Mouse (Mus musculus) cerebellum, adult 9-10 months (tissue): ENCODE results near the gene Fancc.
"Not testable (repeated sequence)": the region's sequence is repeated elsewhere in the genome, so short reads cannot be mapped to it uniquely, and the experiment has no call there.

ENCODE experiments used
- DNase-seq: peaks from one replicate; pipeline ENCODE4 v3.0.0; 2022

Fancc gene

DNA sequence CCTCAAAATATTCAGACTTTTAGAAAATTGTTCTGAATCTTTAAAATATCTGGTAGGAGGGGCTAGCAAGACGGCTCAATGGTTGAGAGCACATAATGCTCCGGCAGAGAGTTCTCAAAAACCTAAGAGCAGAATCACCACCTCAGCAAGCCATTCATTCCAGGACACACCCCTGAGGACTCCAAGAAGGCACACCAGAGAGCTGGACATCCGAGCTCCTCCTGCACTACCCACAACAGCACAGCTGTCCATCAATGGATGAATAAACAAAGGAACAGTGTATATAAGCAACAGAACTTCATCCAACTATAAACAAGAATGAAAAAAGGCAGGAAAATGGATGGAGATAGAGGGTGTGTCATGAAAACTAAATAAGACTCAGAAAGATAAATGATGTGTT, 80.3 kb downstream of the Fancc start:
- DNase-seq: no peak

DNA sequence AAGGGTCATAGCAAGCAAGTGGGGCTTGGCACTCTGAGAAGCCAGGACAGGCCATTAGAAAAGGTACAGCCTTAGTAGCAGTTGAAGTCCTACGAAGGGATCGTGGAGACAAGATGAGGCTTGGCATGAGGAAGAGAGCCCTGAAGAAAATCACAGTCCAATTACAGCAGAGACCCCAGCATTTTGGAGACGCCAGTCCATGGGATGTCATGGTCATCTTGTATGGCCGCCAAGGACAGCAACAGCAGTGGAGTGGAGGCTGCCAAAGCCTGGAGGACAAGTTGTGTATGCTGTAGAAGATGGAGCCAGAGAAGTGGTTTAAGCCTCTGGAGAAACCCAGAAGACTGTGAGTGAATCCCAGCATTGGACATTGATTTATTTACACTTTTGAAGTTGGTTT, 84.4 kb downstream of the Fancc start:
- DNase-seq: no peak

DNA sequence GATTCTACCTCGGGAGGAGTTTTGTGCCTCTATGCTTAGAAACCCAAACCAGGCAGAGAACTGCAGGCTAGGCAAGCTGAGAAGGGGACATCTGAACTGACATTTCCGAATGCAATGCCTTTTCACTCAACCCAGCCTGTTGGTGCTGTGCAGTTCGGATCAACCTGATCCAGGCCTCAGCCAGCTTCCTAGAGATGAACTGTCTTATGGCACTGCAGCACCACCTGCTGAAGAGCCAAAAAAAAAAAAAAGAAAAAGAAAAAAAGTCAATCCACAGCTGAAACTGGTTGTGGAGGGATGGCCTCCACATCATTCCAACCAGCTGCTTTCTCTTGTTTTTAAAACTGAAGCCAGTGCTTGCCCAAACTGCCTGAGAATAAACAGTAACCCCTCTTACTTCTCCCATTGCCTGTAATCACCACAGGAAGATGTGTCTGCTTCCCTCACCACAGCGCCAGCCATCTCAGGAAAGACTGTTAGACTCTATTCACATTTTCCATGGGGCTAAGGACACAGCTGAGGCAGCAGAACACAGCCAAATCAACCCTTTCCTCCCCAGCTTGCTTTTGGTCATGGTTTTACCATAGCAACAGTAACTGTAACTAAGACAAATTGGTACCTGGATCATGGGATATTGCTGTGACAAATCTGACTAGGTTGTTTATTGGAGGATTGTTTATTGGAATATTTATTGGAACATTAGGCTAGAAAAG, 85.6 kb downstream of the Fancc start:
- DNase-seq: no peak

DNA sequence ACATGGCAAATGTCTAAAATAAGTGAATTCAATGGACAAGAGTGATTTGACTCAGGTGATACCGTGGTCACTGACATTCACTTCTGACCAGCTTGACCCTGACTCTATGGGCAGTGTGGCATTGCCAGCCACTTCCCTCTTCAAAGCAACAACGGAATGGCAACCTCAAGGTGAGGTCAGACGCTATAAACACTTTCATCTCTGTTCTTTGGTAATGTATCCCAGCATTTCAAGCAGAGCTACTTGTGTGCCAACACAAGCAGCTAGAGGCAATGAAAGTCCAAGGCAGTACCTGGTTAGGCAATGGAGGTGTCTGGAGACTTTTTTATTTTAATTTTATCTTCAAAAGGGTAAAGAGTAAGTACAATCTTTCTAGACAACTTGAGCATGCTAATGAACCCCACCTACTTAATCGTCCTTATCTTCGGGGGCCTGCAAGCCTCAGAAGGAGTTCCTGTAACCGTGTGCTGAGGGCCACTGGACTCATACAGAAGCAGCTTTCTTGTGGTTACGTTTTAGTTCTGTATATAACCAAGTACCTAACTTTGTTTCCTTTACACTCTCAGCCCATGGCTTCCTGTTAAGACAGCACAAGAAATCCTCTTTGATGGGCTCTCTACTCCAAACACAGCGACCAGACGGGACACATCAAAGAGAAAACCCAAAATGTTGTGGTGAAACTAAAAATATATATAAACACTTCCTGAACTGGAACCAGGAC, 86.3 kb downstream of the Fancc start:
- DNase-seq: no peak

DNA sequence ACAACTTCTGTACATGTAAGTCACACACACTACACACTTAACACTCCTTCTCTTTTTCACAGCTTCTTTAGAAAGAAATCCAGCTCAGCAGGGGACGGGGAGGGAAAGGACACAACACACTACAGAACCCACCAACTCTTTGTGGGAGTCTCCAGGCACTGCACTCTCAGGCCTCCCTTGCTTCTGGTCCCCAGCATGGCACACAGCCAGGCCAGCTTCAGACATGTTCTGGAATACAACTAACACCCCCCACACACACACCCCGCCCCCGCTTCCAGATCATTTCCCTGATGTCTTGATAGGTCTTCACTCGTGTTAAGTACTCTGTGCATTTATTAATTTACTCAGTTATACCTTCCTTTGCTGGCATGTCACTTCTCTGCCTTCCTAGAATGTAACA, 91.9 kb downstream of the Fancc start:
- DNase-seq: no peak

DNA sequence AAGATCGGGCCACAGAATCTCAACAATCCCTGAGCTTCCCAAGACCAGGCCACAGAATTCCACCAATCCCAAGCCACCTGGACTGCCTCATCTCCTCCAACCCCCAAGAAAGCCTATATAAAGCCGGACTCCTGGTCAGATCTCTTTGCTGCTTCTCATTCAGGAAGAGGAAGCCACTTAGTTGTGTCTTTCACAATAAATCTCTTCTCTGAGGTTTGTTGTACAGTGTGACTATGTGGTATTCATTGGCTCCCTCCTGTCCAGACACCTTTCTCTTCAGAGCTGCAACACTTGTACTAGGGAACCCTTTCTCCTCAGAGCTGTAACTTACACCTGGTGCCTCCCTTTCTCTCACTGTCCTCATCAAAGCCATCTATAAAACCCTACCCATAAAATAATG, 92.4 kb downstream of the Fancc start:
- no peak for DNase-seq

DNA sequence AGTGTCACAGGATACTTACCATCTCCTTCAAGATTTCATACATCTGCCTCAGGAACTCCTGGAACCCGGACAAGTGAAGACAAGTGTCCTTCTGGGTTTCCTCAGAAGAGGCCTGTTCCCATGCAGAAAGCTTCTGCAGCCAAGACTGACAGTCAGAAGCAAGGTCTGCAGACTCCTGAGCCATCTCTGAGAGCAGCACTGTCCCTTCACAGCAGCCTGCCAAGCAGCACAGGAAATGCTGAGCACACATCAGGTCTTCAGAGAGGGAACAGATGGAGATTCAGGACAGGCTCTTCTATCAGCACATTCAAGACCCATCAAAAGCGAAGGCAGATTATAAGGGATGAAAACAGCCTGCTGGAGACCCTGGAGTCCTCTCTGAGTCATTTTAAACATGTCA, 94.3 kb downstream of the Fancc start:
- peak; percentile 67 for DNase-seq

DNA sequence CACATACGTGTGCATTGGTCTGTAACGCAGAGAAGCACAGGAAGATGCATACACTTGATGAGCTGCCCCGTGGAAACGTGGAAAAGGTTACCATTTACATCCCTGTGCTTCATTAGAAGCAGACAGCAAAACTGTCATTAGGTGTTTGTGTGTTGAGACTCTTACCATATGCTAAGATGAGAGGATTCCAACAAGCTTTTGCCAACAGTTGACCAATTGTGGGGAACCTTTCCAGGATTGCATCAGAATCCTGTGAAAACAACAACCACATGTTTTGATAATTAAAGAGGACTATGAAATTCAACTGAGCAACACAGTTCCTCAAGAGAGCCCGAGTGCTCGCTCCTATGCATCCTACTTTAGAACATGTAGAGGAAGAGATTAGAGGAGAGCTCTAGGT, 97.0 kb downstream of the Fancc start:
- peak; percentile 81 for DNase-seq

DNA sequence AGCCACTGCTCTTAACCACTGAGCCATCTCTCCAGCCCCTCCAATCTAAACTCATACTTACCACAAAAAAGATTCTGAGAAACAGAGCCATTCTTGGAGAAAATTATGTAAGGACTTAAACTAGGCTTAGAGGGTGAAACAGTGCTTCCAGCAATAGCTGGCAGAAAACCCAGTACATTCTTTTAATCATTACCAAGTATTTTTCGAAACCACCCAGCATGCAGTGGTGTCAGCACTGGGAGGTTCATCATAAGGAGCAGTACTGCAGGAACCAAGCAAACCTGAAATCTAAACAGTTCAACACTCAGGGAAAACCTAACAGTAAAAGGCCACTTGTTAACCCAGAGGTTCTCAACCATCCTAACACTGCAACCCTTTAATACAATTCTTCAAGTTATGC, 99.7 kb downstream of the Fancc start:
- no peak for DNase-seq

DNA sequence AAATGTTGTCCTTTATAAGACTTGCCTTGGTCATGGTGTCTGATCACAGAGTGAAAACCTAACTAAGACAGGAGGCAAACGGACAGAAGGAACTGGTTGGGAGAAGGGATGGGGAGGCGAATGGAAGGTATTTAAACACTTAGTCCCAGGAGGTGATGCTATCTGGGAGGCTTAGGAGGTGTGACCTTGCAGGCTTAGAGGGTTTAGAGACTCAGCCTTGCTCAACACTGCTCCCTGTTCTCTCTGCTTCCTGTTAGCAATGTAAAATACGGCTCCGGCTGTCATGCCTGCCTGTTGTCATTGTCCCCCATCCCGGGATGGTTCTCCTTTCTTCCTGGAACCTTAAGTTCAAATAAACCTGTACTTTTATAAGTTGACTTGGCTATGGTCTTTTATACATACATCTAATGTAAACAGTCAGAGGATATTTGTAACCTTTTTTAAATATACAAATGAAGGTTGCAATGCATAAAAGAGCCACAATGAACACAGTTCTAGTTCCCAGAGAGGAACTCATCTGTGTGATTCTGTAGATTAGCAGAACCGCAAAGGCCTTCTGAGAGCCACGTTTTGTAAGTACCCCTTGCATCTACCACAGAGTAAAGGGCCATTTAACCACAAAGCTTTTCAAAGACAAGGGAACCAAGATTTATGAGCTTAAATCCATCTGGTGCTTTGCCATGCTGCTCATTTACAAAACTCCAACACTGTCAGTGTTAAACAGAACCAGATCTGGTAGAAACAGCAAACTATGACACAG, 102.6 kb downstream of the Fancc start:
- no peak for DNase-seq

DNA sequence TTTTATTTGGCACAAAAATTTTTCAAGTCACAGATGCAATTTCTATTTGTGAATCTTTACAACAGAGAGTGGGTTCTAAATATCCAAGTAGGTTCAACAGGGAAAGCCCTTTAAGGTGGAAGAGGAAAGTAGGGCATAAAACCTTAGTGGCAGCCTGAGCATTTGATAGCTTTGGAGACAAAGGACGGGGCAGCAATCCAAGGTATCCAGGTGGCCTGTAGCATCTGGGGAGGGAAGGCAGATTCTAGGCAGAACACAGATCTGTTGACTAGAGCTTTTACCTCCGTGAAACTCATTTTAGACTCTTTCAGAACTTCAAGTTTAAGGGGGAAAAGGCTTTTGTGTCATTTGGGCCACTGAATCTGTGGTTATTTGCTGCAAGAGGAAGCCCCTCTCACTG, 111.8 kb downstream of the Fancc start:
- peak; percentile 82 for DNase-seq

DNA sequence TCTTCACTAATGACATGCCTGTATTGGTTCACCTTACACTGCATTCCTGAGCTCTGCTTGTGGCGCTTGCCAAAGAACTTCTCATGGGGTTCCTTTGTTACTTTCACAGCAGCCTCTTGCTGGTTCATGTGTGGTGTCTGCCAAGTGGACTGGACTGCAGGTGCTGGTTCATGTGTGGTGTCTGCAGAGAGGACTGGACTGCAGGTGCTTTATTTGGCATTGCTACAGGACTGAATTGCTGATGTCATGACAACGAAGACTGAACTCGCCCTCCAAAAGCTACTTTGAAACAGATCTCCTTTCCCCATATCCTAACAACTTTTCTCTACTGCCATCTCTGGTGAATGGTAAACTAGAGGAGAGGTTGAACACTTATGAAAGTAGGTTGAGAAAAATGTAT, 112.3 kb downstream of the Fancc start:
- DNase-seq: no peak

DNA sequence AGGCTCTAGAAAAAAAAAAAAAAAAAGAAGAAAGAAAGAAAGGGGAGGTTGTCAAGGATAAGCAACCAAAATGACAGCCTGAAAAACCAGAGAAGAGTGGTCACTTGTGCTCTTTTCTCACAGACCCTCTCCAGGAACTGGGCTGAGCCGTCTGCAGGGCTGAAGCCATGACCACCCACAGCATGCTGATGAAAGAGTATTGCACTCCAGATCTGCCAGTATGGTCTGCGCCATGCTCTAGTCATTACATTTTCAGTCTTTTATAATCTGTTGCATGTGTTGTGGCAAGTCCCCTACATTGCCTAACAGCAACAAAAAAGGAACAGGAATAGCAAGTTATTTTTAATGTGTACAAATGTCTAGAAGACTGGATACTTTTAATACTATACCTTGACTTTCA, 114.9 kb downstream of the Fancc start:
- DNase-seq: no peak

DNA sequence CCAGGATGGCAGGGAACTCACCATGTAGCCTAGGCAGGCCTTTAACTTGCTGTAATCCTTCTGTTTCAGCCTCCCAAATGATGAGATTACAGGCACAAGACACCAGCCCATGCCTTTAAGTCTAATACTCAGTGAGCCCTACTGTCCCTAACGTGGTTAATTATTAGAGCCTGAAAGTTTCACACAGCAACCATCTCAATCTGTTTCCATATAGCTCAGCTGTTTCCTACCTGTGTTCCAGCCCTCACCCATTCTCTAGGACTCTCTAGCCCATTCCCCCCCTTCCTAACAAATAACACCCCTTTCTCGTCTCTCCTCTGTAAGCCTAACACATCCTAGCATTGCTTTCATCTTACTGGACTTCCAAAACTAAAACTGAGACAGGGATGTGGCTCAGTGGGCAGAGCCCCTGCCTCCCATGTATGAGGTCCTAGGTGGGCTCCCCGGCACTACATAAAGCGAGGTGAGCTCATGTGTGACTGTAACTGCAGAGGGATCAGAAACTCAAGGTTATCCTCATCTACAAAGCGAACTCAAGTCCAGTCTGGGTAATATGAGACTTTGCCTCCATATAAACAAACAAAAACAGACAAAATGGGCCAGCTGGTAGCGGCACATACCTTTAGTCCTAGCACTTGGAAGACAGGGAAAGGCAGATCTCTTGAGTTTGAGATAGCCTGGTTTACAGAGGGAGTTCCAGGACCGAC, 123.5 kb downstream of the Fancc start:
- DNase-seq: no peak

DNA sequence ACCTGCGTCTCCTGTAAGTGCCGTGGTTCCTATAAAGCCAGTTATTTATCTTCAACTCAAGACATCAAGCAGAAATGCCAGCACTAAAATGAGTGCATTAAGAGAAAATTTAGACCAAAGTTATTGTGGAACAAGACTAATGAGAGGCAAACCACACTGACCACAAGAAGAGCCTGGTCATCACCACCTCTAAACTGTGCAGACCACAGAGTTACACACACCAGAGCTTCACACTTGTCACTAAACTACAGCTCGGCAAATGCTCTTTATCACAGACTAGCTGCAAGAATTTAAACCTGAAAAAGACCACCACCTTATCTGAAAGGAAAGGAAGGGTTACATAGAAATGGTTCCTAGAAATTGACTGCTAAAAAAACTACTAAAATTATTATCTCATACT, 135.3 kb downstream of the Fancc start:
- no peak for DNase-seq

DNA sequence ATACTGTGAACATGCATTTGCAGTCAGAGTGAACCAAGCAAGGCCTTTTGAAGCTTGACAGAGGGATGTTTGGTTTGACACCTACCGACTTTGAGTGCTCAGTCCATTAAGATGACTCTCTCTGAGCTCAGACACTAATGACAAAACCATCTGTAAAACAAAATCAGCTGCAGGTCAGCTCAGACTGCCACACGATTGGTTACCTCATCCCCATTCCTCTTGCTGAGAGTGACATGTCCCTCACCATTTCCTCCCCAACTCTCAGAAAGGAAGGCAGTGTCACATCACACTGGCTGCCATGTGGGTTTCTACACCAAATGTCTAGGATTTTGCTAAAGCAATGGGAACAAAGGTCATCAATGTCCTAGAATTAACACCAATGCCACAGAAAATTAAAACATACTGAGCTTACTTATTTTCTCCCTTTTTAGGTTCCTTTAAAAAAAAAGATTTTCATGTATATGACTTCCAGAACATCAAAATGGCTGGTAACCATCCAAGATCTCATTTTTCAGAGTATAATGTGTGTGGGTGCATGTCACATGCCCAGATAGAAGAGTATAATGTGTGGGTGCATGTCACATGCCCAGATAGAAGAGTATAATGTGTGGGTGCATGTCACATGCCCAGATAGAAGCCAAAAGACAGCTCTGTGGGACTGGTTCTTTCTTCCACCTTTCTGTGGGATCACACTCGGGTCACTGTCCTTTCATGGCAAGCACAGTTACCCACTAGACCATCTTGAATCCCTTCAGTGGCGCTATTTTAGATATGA, 136.8 kb downstream of the Fancc start:
- no peak for DNase-seq

DNA sequence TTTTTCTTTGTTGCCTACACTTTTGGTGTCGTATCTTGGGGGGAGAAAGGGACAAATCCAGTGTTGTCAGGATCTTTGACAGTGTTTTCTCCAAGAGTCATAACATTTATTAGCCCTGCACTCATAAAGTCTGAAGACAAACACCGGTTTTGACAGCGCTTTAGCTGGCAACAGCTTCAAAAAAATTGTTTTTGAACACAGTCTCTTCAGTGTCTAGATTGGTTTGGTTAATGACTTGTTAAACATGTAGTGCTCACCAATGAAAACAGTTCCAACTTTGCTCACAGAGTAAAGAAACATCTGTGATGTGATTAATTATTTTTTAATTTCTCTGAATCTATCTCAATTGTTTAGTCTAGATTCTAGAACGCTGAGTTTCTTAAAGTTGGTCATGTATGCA, 137.7 kb downstream of the Fancc start:
- no peak for DNase-seq

DNA sequence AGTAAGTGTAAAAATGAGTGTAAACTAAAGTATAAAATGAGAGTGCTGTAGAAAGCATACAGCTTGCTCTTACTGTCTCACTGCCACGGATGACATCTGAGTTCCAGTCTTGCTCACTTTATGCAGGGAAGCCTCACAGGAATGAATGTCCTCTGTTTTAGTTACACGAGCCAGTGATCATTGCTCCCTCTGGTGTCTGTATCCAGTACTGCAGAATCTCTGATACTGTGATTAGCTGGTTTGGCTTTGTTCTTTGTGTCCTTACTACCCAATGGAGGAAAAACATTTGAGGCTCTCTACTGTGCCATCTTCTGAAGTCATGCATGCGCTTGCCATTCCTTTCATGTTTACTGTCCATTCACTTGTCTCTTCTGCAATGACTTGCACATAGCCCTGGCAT, 140.5 kb downstream of the Fancc start:
- DNase-seq: peak; percentile 80

DNA sequence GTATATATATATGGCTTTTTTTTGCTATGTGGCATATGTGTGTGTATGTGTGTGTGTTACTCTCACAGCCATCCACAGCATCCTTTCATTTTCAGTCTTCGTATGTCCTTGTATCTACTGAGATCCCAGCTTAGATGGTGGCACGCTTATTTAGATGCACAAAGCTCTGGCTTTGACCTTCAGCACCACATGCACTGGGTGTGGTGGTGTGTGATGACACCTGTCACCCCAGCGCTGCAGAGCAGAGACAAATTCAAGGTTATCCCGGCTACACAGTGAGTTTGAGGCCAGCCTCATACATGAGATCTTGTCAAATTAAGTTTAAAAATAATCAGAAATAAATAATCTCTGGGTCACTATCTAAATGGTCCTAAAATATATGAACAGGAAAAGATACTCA, 141.0 kb downstream of the Fancc start:
- no peak for DNase-seq

DNA sequence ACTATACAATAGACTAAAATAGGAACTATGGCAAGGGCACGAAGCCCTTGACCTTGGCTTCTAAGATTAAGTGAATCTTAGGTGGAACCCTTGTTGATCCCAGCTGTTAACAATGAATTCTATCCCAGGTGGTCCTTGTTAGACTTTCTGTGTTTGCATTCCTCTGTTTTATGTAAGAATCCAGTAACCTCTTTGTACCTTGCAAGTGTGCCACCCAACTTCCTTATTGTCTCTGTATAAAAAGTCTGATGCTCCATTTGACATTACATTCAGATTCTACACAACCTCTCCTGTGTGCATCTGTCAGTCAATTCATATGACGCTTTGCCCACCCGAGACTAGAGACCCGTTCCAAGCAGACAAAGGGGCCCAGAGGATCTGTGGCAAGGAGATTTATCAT, 143.8 kb downstream of the Fancc start:
- not testable (repeated sequence) for DNase-seq

DNA sequence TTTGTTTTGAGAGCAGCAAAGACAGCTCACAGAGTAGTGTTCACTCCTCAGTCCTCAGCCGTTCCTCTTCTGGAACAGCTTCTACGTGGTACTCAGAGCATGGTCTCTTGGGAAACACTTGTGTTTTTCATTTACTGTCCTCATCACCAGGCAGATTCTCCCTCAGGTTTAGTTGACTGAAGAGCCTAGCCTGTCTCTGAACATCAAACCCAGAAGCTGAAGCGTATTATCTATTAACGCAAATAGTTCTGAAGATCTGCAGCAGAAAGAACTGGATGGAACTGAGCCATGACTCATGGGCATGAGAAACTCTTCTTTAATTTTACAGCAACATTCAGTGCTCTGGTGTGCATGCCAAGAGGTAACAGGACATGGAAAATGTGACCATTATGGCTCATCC, 147.0 kb downstream of the Fancc start:
- no peak for DNase-seq

DNA sequence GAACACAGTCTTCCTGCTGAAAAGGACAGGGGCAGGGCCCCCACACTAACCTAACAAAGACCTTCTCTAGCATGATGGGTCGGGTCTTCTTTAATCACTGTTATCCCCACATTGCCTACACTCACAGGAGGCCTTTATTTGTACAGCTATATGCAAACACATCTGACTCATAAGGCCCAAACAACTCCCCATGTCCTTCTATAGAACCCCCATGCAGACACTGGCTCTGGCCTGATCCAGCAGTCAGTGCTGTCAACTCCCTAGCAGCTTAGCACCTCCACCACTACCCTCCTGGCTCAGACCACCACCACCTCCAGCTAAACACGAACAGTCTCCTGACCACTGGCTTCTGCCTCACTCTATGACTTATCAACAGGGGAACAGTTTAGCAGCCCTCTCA, 149.4 kb downstream of the Fancc start:
- no peak for DNase-seq
